Comparison of ENCODE assay signal across 8 mouse cellular contexts in the genomic region with DNA sequence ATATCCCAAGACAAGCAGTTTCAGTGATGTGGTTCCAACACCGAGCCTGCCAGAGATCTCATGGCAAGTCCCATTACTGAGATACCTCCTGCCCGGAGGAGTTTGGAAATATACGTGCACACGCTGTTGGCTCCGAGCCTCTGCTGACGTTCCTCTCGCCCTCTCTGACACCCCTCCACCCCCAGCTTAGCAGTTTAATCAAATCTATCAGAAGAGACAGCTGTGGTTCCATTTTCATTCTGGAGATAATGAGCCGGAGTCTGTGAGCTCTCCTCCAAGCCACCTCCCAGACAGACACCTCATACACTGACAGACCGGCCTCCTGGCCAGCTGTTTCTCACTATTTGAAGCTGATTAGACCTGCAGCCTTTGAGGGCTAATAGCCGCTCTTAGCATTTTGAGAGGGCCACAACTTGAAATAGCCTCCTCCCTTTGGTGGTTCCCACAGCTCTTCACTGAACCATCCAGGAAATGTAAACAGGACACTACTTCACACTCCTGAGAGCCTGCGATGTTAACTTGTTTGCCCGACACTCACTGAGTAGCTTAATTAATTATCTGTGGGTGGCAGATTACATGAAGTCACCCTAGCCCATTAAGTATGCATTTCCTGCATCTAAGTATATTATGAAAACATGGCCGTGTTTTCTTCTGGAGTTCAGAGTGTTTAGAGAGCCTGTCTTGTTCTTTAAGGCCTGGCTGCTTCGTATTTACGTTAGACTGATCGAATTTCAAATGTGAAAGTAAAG.
DNase-seq lines count a peak whose midpoint lies in the region; ATAC-seq and TF ChIP-seq lines count a peak whose summit lies in the region.

No protein-coding gene starts in this region.

- peak overlapping the region; percentile 87 for H3K27ac ChIP-seq in forebrain, embryonic 10.5 days
- no peak overlapping the region for H3K27ac ChIP-seq in forebrain, postnatal 0 days (ENCODE audit: low read depth, low read length)

- 17% methylated on average over 16 of the region's 16 CpGs for WGBS in forebrain, embryonic 10.5 days
- WGBS in forebrain, postnatal 0 days = 14% methylated on average over 16 of the region's 16 CpGs

- no peak overlapping the region for H3K4me2 ChIP-seq in forebrain, postnatal 0 days (ENCODE audit: low read depth)

- TF ChIP-seq POLR2A in brain, embryonic 14.5 days (IDR thresholded peaks at IDR 0.05; ENCODE audit: borderline replicate concordance, extremely low read depth, insufficient read depth, insufficient read length, poor library complexity, severe bottlenecking) = no peak

- DNase-seq in forebrain, embryonic 10.5 days (ENCODE audit: extremely low spot score, low spot score) = peak; percentile 27
- no peak for DNase-seq in forebrain, postnatal 0 days
- DNase-seq in brain, embryonic 14.5 days (ENCODE audit: low read depth) = peak; percentile 73
- peak; percentile 12 to 56 for DNase-seq in lung, postnatal 4 days
- no peak for DNase-seq in spleen, postnatal 4 days (ENCODE audit: low spot score in 2 of 2)
- DNase-seq in left cerebral cortex, postnatal 36 days (ENCODE audit: low spot score in 2 of 2) = no peak
- DNase-seq in thymus, postnatal 25 days = no peak

- no peak overlapping the region for H3K9ac ChIP-seq in forebrain, postnatal 0 days

- TF ChIP-seq CTCF in forebrain, postnatal 0 days (IDR thresholded peaks at IDR 0.05; ENCODE audit: low read depth) = no peak
- TF ChIP-seq CTCF in brain, embryonic 14.5 days (IDR thresholded peaks at IDR 0.05; ENCODE audit: borderline replicate concordance, extremely low read depth, insufficient read depth, insufficient read length) = no peak

- no peaks in the 10 kb centered on the region for H3K27me3 ChIP-seq in forebrain, embryonic 10.5 days (ENCODE audit: poor library complexity, severe bottlenecking)
- H3K27me3 ChIP-seq in forebrain, postnatal 0 days (ENCODE audit: insufficient read depth, low read length) = no peaks in the 10 kb centered on the region

- peaks cover 50% of the 10 kb centered on the region for H3K4me1 ChIP-seq in forebrain, embryonic 10.5 days
- peaks cover 20% of the 10 kb centered on the region for H3K4me1 ChIP-seq in forebrain, postnatal 0 days (ENCODE audit: insufficient read depth)

- no peak for ATAC-seq in forebrain, postnatal 0 days
- ATAC-seq in hematopoietic stem cell, adult 5-6 weeks (replicated peaks in 1 of 2; ENCODE audit: insufficient read depth in 1 of 2, low FRiP score in 2 of 2, low TSS enrichment in 1 of 2, low read depth in 1 of 2, poor library complexity in 2 of 2, severe bottlenecking in 2 of 2) = peak; percentile 16 to 18; a peak in 3 of 4 replicates

- peaks cover 6% of the 10 kb centered on the region; the same call in 1 of the 2 replicates for H3K9me3 ChIP-seq in forebrain, embryonic 10.5 days
- no peaks in the 10 kb centered on the region for H3K9me3 ChIP-seq in forebrain, postnatal 0 days (ENCODE audit: low read length)

- H3K36me3 ChIP-seq in forebrain, embryonic 10.5 days (replicated peaks) = no peaks in the 10 kb centered on the region
- no peaks in the 10 kb centered on the region for H3K36me3 ChIP-seq in forebrain, postnatal 0 days (ENCODE audit: insufficient read depth)

- intact Hi-C loops in left cerebral cortex, postnatal 36 days (cut with DNase I) = loop anchor here (10.0 kb wide), 2 partner anchors 179 to 549 kb away; a partner anchor contains a TSS

- peak overlapping the region; percentile 44; the same call in 1 of the 2 replicates for H3K4me3 ChIP-seq in forebrain, embryonic 10.5 days
- H3K4me3 ChIP-seq in forebrain, postnatal 0 days (ENCODE audit: low read depth, low read length) = no peak overlapping the region

Comparison
In these comparisons a context has a peak if more than half of its experiments do, and no peak if none do; other contexts are left out.
1. DNase-seq: peak in forebrain, embryonic 10.5 days (single experiment), brain, embryonic 14.5 days (single experiment) and lung, postnatal 4 days (2 of 2); none in forebrain, postnatal 0 days (single experiment), spleen, postnatal 4 days (0 of 2), left cerebral cortex, postnatal 36 days (0 of 2) and thymus, postnatal 25 days (single experiment).